Mouse (Mus musculus): ENCODE results near the gene Macrod1. TPM values are rescaled to one million over a fixed set of nuclear protein-coding genes. Genes with fewer than 3 reads are reported as not detected.

Gene Macrod1
- polyA plus RNA-seq, 1 experiment from 2014 or later = 6.9 TPM

DNA sequence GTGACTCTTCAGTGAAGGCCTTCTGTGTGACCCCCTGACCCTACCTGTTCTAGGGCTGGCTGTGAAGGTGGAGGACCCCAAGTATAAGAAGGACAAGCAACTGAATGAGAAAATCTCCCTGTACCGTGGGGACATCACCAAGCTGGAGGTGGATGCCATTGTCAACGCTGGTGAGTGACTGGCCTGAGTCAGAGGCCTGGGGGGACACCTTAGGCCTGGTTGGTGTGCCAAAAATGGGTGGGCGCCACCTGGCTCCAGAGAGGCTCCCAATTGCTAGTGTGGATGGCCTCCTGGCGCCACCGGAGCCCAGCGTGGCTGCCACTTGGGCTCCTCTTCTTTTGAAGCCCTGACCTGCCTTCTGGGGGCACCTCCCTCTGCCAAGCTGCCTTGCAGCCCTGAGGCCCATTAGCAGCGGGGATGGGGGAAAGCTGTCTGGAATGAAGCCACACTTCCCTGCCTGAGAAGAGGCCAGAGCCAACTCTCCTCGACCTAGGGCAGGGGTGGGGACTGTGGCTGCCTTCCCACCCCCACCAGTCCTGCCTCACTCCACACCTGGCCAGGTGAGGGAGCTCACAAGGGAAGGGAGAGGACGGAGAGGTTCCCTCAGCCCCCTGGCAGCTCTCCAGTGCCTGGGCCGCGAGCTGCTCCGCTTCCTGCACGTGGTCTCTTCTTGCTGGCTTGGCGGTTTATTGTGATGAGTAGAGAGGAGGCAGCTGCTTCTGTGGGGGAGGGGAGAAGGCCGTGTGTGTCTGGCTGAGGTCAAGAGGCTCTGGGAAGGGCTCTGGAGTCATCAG, 9.6 kb downstream of the Macrod1 start:
- no peaks in the 10 kb centered on the region for H3K9me3 ChIP-seq (ENCODE audit: control insufficient read depth, low read length)
- no peak overlapping the region for H3K27ac ChIP-seq
- peaks cover 47% of the 10 kb centered on the region for H3K4me1 ChIP-seq (replicated peaks; ENCODE audit: control insufficient read depth, insufficient read depth, low read length)
- 29% methylated on average over 15 of the region's 15 CpGs for WGBS
- H3K36me3 ChIP-seq (replicated peaks; ENCODE audit: control insufficient read depth, insufficient read depth) = no peaks in the 10 kb centered on the region
- H3K27me3 ChIP-seq (ENCODE audit: control insufficient read depth, insufficient read depth, low read length) = no peaks in the 10 kb centered on the region; the same call in 1 of the 2 replicates
- DNase-seq (ENCODE audit: low spot score) = peak; percentile 53
- H3K4me3 ChIP-seq (replicated peaks; ENCODE audit: low read length) = no peak overlapping the region
- H3K9ac ChIP-seq = 0 out of 2 replicates have a peak overlapping the region, but pooled peaks have one; percentile 21
- ATAC-seq (ENCODE audit: low FRiP score) = no peak
- H3K4me2 ChIP-seq (replicated peaks) = no peak overlapping the region

DNA sequence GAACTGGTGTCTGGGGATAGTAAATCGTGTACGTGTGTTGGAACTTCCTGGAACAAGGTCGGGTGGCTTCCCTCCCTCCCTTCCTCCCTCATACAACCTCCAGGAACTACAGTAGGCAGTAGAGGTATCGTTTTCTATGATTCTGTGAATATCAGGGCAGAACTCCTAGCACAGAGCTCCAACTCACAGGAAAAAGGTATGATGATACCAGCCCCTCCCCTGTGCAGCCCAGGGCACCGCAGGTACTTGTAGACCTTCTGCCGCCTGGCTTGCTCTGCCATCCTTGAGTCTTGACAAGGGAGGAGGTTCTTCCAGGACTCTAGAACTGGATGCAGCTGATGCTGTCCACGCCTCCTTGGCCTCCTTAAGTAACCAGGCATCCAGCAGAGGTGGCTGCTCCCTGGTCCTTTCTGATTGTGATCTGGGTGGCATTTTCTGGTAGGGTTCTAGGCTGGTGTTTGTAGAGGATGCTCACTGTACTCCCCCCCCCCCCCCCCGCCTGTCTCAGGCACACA, 10.3 kb downstream of the Macrod1 start:
- Histone ChIP-seq H3K4me3 (replicated peaks; ENCODE audit: low read length) (no peak overlapping the region), H3K36me3 (replicated peaks; ENCODE audit: control insufficient read depth, insufficient read depth) (no peaks in the 10 kb centered on the region), H3K9me3 (ENCODE audit: control insufficient read depth, low read length) (no peaks in the 10 kb centered on the region), H3K9ac (no peak overlapping the region), H3K27me3 (ENCODE audit: control insufficient read depth, insufficient read depth, low read length) (no peaks in the 10 kb centered on the region; the same call in 1 of the 2 replicates), H3K4me2 (replicated peaks) (no peak overlapping the region), H3K27ac (no peak overlapping the region), H3K4me1 (replicated peaks; ENCODE audit: control insufficient read depth, insufficient read depth, low read length) (peaks cover 49% of the 10 kb centered on the region)
- DNase-seq (ENCODE audit: low spot score) (no peak), ATAC-seq (ENCODE audit: low FRiP score) (no peak)
- WGBS = 36% methylated on average over 7 of the region's 8 CpGs

DNA sequence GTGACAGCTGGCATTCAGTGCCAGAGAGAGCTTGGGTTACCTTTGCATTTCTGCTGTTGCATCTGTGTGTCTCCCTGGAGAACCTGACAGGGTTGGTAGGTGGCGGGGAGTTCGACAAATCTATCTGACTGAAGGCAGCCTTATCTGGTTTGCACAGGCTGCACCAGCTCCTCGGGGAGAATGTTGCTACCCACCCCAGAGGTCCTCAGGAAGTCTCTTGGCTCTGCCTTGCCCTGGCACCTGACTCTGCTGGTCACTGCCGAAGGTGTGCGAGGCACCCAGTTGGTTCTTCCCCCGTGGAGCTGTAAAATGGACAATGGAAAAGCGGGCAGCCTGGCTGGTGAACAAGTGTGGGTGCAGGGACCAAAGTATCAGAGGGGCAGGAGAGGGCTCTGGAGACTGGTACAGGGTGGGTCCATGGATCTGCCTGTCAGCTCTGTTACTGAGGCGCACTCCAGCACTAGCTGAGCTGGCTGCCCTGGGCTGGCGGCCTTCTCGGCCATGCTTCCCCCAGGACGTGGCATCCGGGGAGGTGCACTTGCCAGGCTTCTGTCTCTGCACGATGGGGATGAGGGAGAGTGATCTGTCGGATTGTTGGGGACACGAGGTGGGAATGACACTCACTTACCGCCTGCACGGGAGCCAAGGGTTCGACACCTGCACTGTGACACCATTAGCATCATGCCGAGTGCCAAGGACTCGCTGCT, 10.9 kb downstream of the Macrod1 start:
- Histone ChIP-seq H3K36me3 (replicated peaks; ENCODE audit: control insufficient read depth, insufficient read depth) (no peaks in the 10 kb centered on the region), H3K9ac (no peak overlapping the region), H3K4me1 (replicated peaks; ENCODE audit: control insufficient read depth, insufficient read depth, low read length) (peaks cover 55% of the 10 kb centered on the region), H3K9me3 (ENCODE audit: control insufficient read depth, low read length) (no peaks in the 10 kb centered on the region), H3K27ac (no peak overlapping the region), H3K4me2 (replicated peaks) (no peak overlapping the region), H3K27me3 (ENCODE audit: control insufficient read depth, insufficient read depth, low read length) (no peaks in the 10 kb centered on the region; the same call in 1 of the 2 replicates), H3K4me3 (replicated peaks; ENCODE audit: low read length) (no peak overlapping the region)
- WGBS = 48% methylated on average over 20 of the region's 20 CpGs
- ATAC-seq (ENCODE audit: low FRiP score) (no peak), DNase-seq (ENCODE audit: low spot score) (no peak)

GRCm38 (mm10) chr19:7068136-7068535, 11.5 kb downstream of the Macrod1 start:
- Histone ChIP-seq H3K27ac (no peak overlapping the region), H3K4me3 (replicated peaks; ENCODE audit: low read length) (no peak overlapping the region), H3K4me1 (replicated peaks; ENCODE audit: control insufficient read depth, insufficient read depth, low read length) (peaks cover 57% of the 10 kb centered on the region), H3K36me3 (replicated peaks; ENCODE audit: control insufficient read depth, insufficient read depth) (no peaks in the 10 kb centered on the region), H3K9ac (no peak overlapping the region), H3K27me3 (ENCODE audit: control insufficient read depth, insufficient read depth, low read length) (no peaks in the 10 kb centered on the region; the same call in 1 of the 2 replicates), H3K4me2 (replicated peaks) (peak overlapping the region; percentile 23; the same call in 1 of the 2 replicates), H3K9me3 (ENCODE audit: control insufficient read depth, low read length) (no peaks in the 10 kb centered on the region)
- WGBS = 2% methylated on average over 14 of the region's 14 CpGs
- ATAC-seq (ENCODE audit: low FRiP score) (no peak; the same call in 1 of the 2 replicates), DNase-seq (ENCODE audit: low spot score) (peak; percentile 89)

- peak overlapping the region; percentile 20; the same call in 1 of the 2 replicates for H3K9ac ChIP-seq
- 27% methylated on average over 11 of the region's 11 CpGs for WGBS
- peaks cover 64% of the 10 kb centered on the region for H3K4me1 ChIP-seq (replicated peaks; ENCODE audit: control insufficient read depth, insufficient read depth, low read length)
- H3K9me3 ChIP-seq (ENCODE audit: control insufficient read depth, low read length) = no peaks in the 10 kb centered on the region
- no peak overlapping the region for H3K27ac ChIP-seq
- H3K27me3 ChIP-seq (ENCODE audit: control insufficient read depth, insufficient read depth, low read length) = no peaks in the 10 kb centered on the region; the same call in 1 of the 2 replicates
- H3K4me3 ChIP-seq (replicated peaks; ENCODE audit: low read length) = no peak overlapping the region
- DNase-seq (ENCODE audit: low spot score) (no peak), ATAC-seq (ENCODE audit: low FRiP score) (no peak)
- peak overlapping the region; percentile 23; the same call in 1 of the 2 replicates for H3K4me2 ChIP-seq (replicated peaks)
- no peaks in the 10 kb centered on the region for H3K36me3 ChIP-seq (replicated peaks; ENCODE audit: control insufficient read depth, insufficient read depth)
Observed at GRCm38 (mm10) chr19:7068661-7069531, 12.3 kb downstream of the Macrod1 start.

DNA sequence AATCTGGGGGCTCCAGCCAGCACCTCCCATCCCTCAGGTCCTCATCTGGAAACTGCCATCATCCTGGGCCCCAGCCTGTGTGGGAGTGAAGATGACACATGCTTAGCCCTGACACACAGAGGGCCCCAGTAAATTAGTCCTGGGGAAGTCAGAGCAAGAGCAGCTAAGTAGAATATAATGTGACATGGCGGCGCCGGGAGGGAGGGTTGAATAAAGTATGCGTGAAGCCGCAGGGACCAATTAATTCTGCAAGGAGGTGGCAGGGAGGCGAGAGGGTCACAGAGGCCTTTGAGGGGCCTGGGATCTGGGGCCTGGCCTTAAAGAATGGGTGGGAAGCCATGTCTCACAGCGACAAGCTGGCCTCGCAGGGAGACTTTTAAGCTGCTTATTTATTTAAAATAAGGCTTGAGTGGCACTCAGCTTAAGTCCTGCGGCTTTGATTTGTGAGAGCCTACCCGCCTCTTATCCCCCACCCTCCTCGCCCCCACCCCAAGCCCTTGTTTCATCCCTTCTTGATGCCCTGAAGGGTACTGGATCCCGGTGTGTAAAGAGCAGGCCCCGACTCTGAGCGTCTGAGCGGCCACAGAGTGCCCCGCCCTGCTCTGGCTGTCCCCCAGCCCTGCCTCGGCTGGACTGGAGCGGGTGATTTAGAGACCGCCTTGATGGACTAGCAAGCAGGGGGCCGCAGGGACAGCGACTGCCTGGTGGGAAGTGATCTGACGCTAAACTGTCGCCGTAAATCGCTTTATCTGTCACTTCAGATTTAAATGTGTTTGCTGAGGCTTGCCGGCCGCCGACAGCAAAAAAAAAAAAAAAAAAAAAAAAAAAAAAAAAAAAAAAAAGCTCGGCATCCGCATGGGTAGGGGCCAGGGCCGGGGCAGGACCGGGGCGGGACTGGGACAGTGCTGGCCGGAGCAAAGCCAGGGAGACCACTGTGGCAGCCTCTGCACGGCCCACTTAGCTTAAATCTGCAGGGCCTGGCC, 13.5 kb downstream of the Macrod1 start:
- 4% methylated on average over 33 of the region's 35 CpGs for WGBS
- ATAC-seq (ENCODE audit: low FRiP score) = no peak

DNA sequence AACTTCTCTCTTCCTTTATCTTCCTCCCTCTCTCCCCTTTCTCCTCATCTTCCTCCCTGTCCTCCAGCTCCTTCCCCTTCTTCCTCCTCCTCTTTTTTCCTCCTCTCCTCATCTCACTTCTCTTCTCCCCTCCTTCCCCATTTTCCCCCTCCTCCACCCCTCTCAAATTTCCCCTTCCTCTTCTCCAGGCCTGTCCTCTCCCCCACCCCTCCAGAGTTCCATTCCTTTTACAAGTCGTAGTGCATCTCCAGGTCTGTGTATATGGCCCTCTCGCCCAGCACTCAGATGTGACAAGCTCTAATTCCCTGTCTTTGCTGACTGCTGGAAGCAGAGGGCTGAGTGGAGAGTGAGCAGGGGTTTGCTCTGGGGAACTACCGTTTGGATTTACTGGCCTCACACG, 14.2 kb downstream of the Macrod1 start:
- WGBS = 7% methylated on average over 4 of the region's 4 CpGs
- H3K4me2 ChIP-seq (replicated peaks) = no peak overlapping the region; the same call in 1 of the 2 replicates
- no peak overlapping the region for H3K27ac ChIP-seq
- peaks cover 69% of the 10 kb centered on the region for H3K4me1 ChIP-seq (replicated peaks; ENCODE audit: control insufficient read depth, insufficient read depth, low read length)
- ATAC-seq (ENCODE audit: low FRiP score) (no peak), DNase-seq (ENCODE audit: low spot score) (no peak)
- H3K9ac ChIP-seq = no peak overlapping the region
- H3K4me3 ChIP-seq (replicated peaks; ENCODE audit: low read length) = no peak overlapping the region
- H3K36me3 ChIP-seq (replicated peaks; ENCODE audit: control insufficient read depth, insufficient read depth) = no peaks in the 10 kb centered on the region
- H3K9me3 ChIP-seq (ENCODE audit: control insufficient read depth, low read length) = no peaks in the 10 kb centered on the region
- H3K27me3 ChIP-seq (ENCODE audit: control insufficient read depth, insufficient read depth, low read length) = no peaks in the 10 kb centered on the region; the same call in 1 of the 2 replicates

More for the DNA sequence above, 13.5 kb downstream of the Macrod1 start:
- Histone ChIP-seq H3K36me3 (replicated peaks; ENCODE audit: control insufficient read depth, insufficient read depth) (no peaks in the 10 kb centered on the region), H3K9me3 (ENCODE audit: control insufficient read depth, low read length) (no peaks in the 10 kb centered on the region), H3K4me1 (replicated peaks; ENCODE audit: control insufficient read depth, insufficient read depth, low read length) (peaks cover 69% of the 10 kb centered on the region), H3K27me3 (ENCODE audit: control insufficient read depth, insufficient read depth, low read length) (no peaks in the 10 kb centered on the region; the same call in 1 of the 2 replicates), H3K4me2 (replicated peaks) (peak overlapping the region; percentile 25; the same call in 1 of the 2 replicates), H3K4me3 (replicated peaks; ENCODE audit: low read length) (no peak overlapping the region), H3K9ac (peak overlapping the region; percentile 8; the same call in 1 of the 2 replicates), H3K27ac (peak overlapping the region; percentile 24; the same call in 1 of the 2 replicates)
- no peak for DNase-seq (ENCODE audit: low spot score)

GRCm38 (mm10) chr19:7072221-7072620, 15.6 kb downstream of the Macrod1 start:
- Histone ChIP-seq H3K4me3 (replicated peaks; ENCODE audit: low read length) (no peak overlapping the region), H3K27ac (no peak overlapping the region), H3K27me3 (ENCODE audit: control insufficient read depth, insufficient read depth, low read length) (no peaks in the 10 kb centered on the region; the same call in 1 of the 2 replicates), H3K9me3 (ENCODE audit: control insufficient read depth, low read length) (no peaks in the 10 kb centered on the region), H3K4me2 (replicated peaks) (no peak overlapping the region), H3K4me1 (replicated peaks; ENCODE audit: control insufficient read depth, insufficient read depth, low read length) (peaks cover 56% of the 10 kb centered on the region), H3K36me3 (replicated peaks; ENCODE audit: control insufficient read depth, insufficient read depth) (no peaks in the 10 kb centered on the region), H3K9ac (no peak overlapping the region)
- ATAC-seq (ENCODE audit: low FRiP score) = no peak
- no peak for DNase-seq (ENCODE audit: low spot score)
- 55% methylated on average over 6 of the region's 6 CpGs for WGBS
